Mouse (Mus musculus) myocyte (in vitro differentiated cells): ENCODE results near the gene Eml2. TPM values are rescaled to one million over a fixed set of nuclear protein-coding genes. Genes with fewer than 3 reads are reported as not detected.

Experiments
- H3K27me3 ChIP-seq: one replicate; pipeline ENCODE4 v1.6.1; 2011; ENCODE audit not compliant: control insufficient read depth, insufficient read depth, insufficient read length
- H3K36me3 ChIP-seq: one replicate; pipeline ENCODE4 v1.6.1; 2011; ENCODE audit not compliant: control insufficient read depth, insufficient read depth
- H3K4me2 ChIP-seq: one replicate; pipeline ENCODE4 v1.6.1; 2011; ENCODE audit warnings: low read depth, control low read depth
- H3K4me3 ChIP-seq: one replicate; pipeline ENCODE4 v1.5.1; 2011; ENCODE audit warnings: mild to moderate bottlenecking, control low read depth, moderate library complexity
- H3K79me2 ChIP-seq: one replicate; pipeline ENCODE4 v1.6.1; 2011; ENCODE audit not compliant: control insufficient read depth, insufficient read depth
- H3ac ChIP-seq: one replicate; pipeline ENCODE4 v1.6.1; 2011; ENCODE audit not compliant: control insufficient read depth, insufficient read length
- CEBPB ChIP-seq: IDR thresholded peaks from 2 replicates; pipeline ENCODE4 v1.6.1; 2011; ENCODE audit warnings: mild to moderate bottlenecking, moderate library complexity; ENCODE audit not compliant: poor library complexity, insufficient read depth, severe bottlenecking
- E2F4 ChIP-seq: IDR thresholded peaks from one replicate; pipeline ENCODE4 v1.6.1; 2011; ENCODE audit warnings: mild to moderate bottlenecking, control low read depth, moderate library complexity; ENCODE audit not compliant: insufficient read depth
- MAX ChIP-seq: IDR thresholded peaks from one replicate; pipeline ENCODE4 v1.6.1; 2011; ENCODE audit warnings: low read depth, mild to moderate bottlenecking, control low read depth
- MYOD1 ChIP-seq, 3 experiments: IDR thresholded peaks; one replicate each; pipeline ENCODE4 v1.6.1; 2011; ENCODE audit warnings: control low read depth in 2 of 3, low read depth in 2 of 3, mild to moderate bottlenecking in 2 of 3, moderate library complexity in 1 of 3; ENCODE audit not compliant: insufficient read length in 2 of 3, control insufficient read depth in 1 of 3
- MYOG ChIP-seq, 3 experiments: IDR thresholded peaks; one replicate each; pipeline ENCODE4 v1.6.1; 2011; ENCODE audit warnings: control low read depth in 2 of 3, low read depth in 2 of 3, mild to moderate bottlenecking in 2 of 3; ENCODE audit not compliant: insufficient read length in 2 of 3, control insufficient read depth in 1 of 3, insufficient read depth in 1 of 3
- POLR2A ChIP-seq: IDR thresholded peaks from one replicate; pipeline ENCODE4 v1.6.1; 2011; ENCODE audit warnings: low read depth, mild to moderate bottlenecking, control low read depth, moderate library complexity; ENCODE audit not compliant: insufficient read length
- POLR2AphosphoS2 ChIP-seq: IDR thresholded peaks from one replicate; pipeline ENCODE4 v1.6.1; 2011; ENCODE audit warnings: low read depth, control low read depth; ENCODE audit not compliant: insufficient read length
- REST ChIP-seq: IDR thresholded peaks from one replicate; pipeline ENCODE4 v1.6.1; 2011; ENCODE audit warnings: mild to moderate bottlenecking, control low read depth, moderate library complexity; ENCODE audit not compliant: insufficient read depth, insufficient read length
- SRF ChIP-seq: IDR thresholded peaks from one replicate; pipeline ENCODE4 v1.6.1; 2011; ENCODE audit warnings: low read depth; ENCODE audit not compliant: control insufficient read depth, insufficient read length
- TCF12 ChIP-seq: IDR thresholded peaks from one replicate; pipeline ENCODE4 v1.6.1; 2011; ENCODE audit warnings: mild to moderate bottlenecking, control low read depth; ENCODE audit not compliant: poor library complexity, insufficient read depth, severe bottlenecking
- TCF3 ChIP-seq: IDR thresholded peaks from one replicate; pipeline ENCODE4 v1.6.1; 2011; ENCODE audit warnings: low read depth, control low read depth; ENCODE audit not compliant: insufficient read length
- USF1 ChIP-seq: IDR thresholded peaks from one replicate; pipeline ENCODE4 v1.6.1; 2011; ENCODE audit warnings: low read depth, mild to moderate bottlenecking, control low read depth, moderate library complexity
- polyA plus RNA-seq: library from polyadenylated mRNA; unstranded; fragments of >200 nt; fragmentation: generic; extraction: Trizol; gene quantifications from one replicate; pipeline ENCODE4 v1.2.1, GENCODE M21; 2012; ENCODE audit warnings: missing spikeins

Eml2 gene
- polyA plus RNA-seq, 1 experiment = 47.7 TPM

GRCm38 (mm10) chr7:19229404-19229803 lies 53.2 kb downstream of the Eml2 start:
- Histone ChIP-seq H3K36me3 (no peaks in the 10 kb centered on the region), H3K27me3 (no peaks in the 10 kb centered on the region), H3K4me3 (peak overlapping the region; percentile 73), H3ac (peak overlapping the region; percentile 74), H3K4me2 (peak overlapping the region; percentile 74), H3K79me2 (peaks cover 55% of the 10 kb centered on the region)
- TF ChIP-seq CEBPB = no peak
- TF ChIP-seq MYOG (IDR thresholded peaks at IDR 0.05; ENCODE audit: control insufficient read depth in 1 of 3, insufficient read depth in 1 of 3, insufficient read length in 2 of 3, low read depth in 2 of 3) = no peak
- TF ChIP-seq MAX = no peak
- TF ChIP-seq REST = no peak
- TF ChIP-seq E2F4 = no peak
- no peak for TF ChIP-seq MYOD1 (IDR thresholded peaks at IDR 0.05; ENCODE audit: control insufficient read depth in 1 of 3, insufficient read length in 2 of 3, low read depth in 2 of 3)
- no peak for TF ChIP-seq SRF
- TF ChIP-seq POLR2AphosphoS2 = no peak
- TF ChIP-seq TCF12 = no peak
- no peak for TF ChIP-seq POLR2A
- no peak for TF ChIP-seq TCF3
- TF ChIP-seq USF1 = no peak

- H3K4me2 ChIP-seq = peak overlapping the region; percentile 74
- H3K36me3 ChIP-seq = no peaks in the 10 kb centered on the region
- H3ac ChIP-seq = no peak overlapping the region
- TF ChIP-seq POLR2A (no peak), USF1 (no peak), REST (no peak), MYOG (IDR thresholded peaks at IDR 0.05; ENCODE audit: control insufficient read depth in 1 of 3, insufficient read depth in 1 of 3, insufficient read length in 2 of 3, low read depth in 2 of 3) (no peak), SRF (no peak)
- H3K79me2 ChIP-seq = peaks cover 60% of the 10 kb centered on the region
- peak overlapping the region; percentile 73 for H3K4me3 ChIP-seq
- no peaks in the 10 kb centered on the region for H3K27me3 ChIP-seq
Measured at GRCm38 (mm10) chr7:19230041-19230580, 53.9 kb downstream of the Eml2 start.

GRCm38 (mm10) chr7:19230899-19231298 lies 54.7 kb downstream of the Eml2 start:
- no peak overlapping the region for H3K4me3 ChIP-seq
- peaks cover 68% of the 10 kb centered on the region for H3K79me2 ChIP-seq
- H3K4me2 ChIP-seq = no peak overlapping the region
- no peak overlapping the region for H3ac ChIP-seq
- H3K36me3 ChIP-seq = no peaks in the 10 kb centered on the region
- no peak for TF ChIP-seq TCF3
- no peak for TF ChIP-seq MYOD1 (IDR thresholded peaks at IDR 0.05; ENCODE audit: control insufficient read depth in 1 of 3, insufficient read length in 2 of 3, low read depth in 2 of 3)
- TF ChIP-seq TCF12 = no peak
- no peak for TF ChIP-seq REST
- no peak for TF ChIP-seq E2F4
- no peak for TF ChIP-seq CEBPB
- TF ChIP-seq POLR2A = no peak
- TF ChIP-seq POLR2AphosphoS2 = no peak
- TF ChIP-seq USF1 = no peak
- H3K27me3 ChIP-seq = no peaks in the 10 kb centered on the region

GRCm38 (mm10) chr7:19231849-19232248 lies 55.6 kb downstream of the Eml2 start:
- TF ChIP-seq POLR2AphosphoS2 = no peak
- no peak for TF ChIP-seq MAX
- TF ChIP-seq TCF3 = no peak
- TF ChIP-seq USF1 = no peak
- TF ChIP-seq REST = no peak
- no peak for TF ChIP-seq TCF12
- TF ChIP-seq MYOG (IDR thresholded peaks at IDR 0.05; ENCODE audit: control insufficient read depth in 1 of 3, insufficient read depth in 1 of 3, insufficient read length in 2 of 3, low read depth in 2 of 3) = no peak
- no peak for TF ChIP-seq E2F4
- TF ChIP-seq CEBPB = no peak
- no peak for TF ChIP-seq MYOD1 (IDR thresholded peaks at IDR 0.05; ENCODE audit: control insufficient read depth in 1 of 3, insufficient read length in 2 of 3, low read depth in 2 of 3)
- TF ChIP-seq POLR2A = no peak
- TF ChIP-seq SRF = no peak
- no peak overlapping the region for H3K4me2 ChIP-seq

GRCm38 (mm10) chr7:19234652-19235051 lies 58.4 kb downstream of the Eml2 start:
- peak in 1 of 3 experiments; percentile 47 for TF ChIP-seq MYOG (IDR thresholded peaks at IDR 0.05; ENCODE audit: control insufficient read depth in 1 of 3, insufficient read depth in 1 of 3, insufficient read length in 2 of 3, low read depth in 2 of 3)
- TF ChIP-seq CEBPB = no peak
- peak; percentile 33 to 97 (median 94) for TF ChIP-seq MYOD1 (IDR thresholded peaks at IDR 0.05; ENCODE audit: control insufficient read depth in 1 of 3, insufficient read length in 2 of 3, low read depth in 2 of 3)
- peak; percentile 47 for TF ChIP-seq TCF3
- no peak for TF ChIP-seq TCF12
- no peak for TF ChIP-seq SRF
- no peak for TF ChIP-seq POLR2A
- TF ChIP-seq POLR2AphosphoS2 = no peak
- no peak for TF ChIP-seq USF1
- TF ChIP-seq REST = no peak
- no peak for TF ChIP-seq MAX
- no peak for TF ChIP-seq E2F4
- no peak overlapping the region for H3K4me3 ChIP-seq
- no peak overlapping the region for H3ac ChIP-seq
- H3K36me3 ChIP-seq = no peaks in the 10 kb centered on the region
- no peaks in the 10 kb centered on the region for H3K27me3 ChIP-seq
- peaks cover 66% of the 10 kb centered on the region for H3K79me2 ChIP-seq
- H3K4me2 ChIP-seq = no peak overlapping the region

More at GRCm38 (mm10) chr7:19231849-19232248, 55.6 kb downstream of the Eml2 start:
- Histone ChIP-seq H3K36me3 (no peaks in the 10 kb centered on the region), H3K27me3 (no peaks in the 10 kb centered on the region), H3ac (no peak overlapping the region), H3K4me3 (no peak overlapping the region), H3K79me2 (peaks cover 76% of the 10 kb centered on the region)
